ENCODE assay signal across 23 mouse cellular contexts in genomic region chr11:108508190-108508589, GRCm38 (mm10).
DNase-seq lines count a peak whose midpoint lies in the region; ATAC-seq and TF ChIP-seq lines count a peak whose summit lies in the region.
"Had no signal": no experiment of that assay in that cellular context is flagged by ENCODE, and none has a peak within 500 bp of the region (broad histone marks: within the 10 kb centered on the region; RNA-seq: fewer than 3 reads in every experiment).

No protein-coding gene starts in this region.

- peak; percentile 86 for TF ChIP-seq EP300 in CH12.LX (IDR thresholded peaks at IDR 0.05; ENCODE audit: low read length)

- TF ChIP-seq CTCF in CH12.LX (conservative IDR thresholded peaks at IDR 0.05 in 1 of 2, IDR thresholded peaks at IDR 0.05 in 1 of 2; ENCODE audit: low read depth in 2 of 2, low read length in 2 of 2): no peak

- no peaks in the 10 kb centered on the region for H3K9me3 ChIP-seq in CH12.LX (replicated peaks; ENCODE audit: low read length)
- H3K9me3 ChIP-seq in liver, embryonic 11.5 days (ENCODE audit: control insufficient read depth, low read length): no peaks in the 10 kb centered on the region

- no peak overlapping the region for H3K4me2 ChIP-seq in CH12.LX (ENCODE audit: insufficient read depth, low read depth, poor library complexity, severe bottlenecking)
- no peak overlapping the region for H3K4me2 ChIP-seq in liver, embryonic 11.5 days

- dilution Hi-C loops in CH12.LX (cut with MboI; ENCODE audit: extremely low pct_ligation_motif_present, extremely low pct_unique_long_range_greater_than_20kb, low sequenced_read_pairs): no loop called here

- peaks cover 0 to 6% of the 10 kb centered on the region in 2 experiments; a peak in 3 of 4 replicates for H3K4me1 ChIP-seq in CH12.LX (ENCODE audit: control insufficient read depth in 1 of 2, insufficient read depth in 2 of 2)
- H3K4me1 ChIP-seq in liver, embryonic 11.5 days (replicated peaks; ENCODE audit: control insufficient read depth, insufficient read depth, low read length): no peaks in the 10 kb centered on the region

- no peaks in the 10 kb centered on the region for H3K27me3 ChIP-seq in CH12.LX (replicated peaks)
- H3K27me3 ChIP-seq in liver, embryonic 11.5 days (replicated peaks; ENCODE audit: control insufficient read depth, insufficient read depth, low read length): no peaks in the 10 kb centered on the region
- H3K27me3 ChIP-seq: Patski had no signal

- no peak overlapping the region for H3K9ac ChIP-seq in CH12.LX (ENCODE audit: insufficient read depth, low read depth)
- no peak overlapping the region for H3K9ac ChIP-seq in liver, embryonic 11.5 days (ENCODE audit: low read depth, low read length)

- ATAC-seq in CD4-positive, CD25-positive, alpha-beta regulatory T cell, adult 4 months: no peak
- ATAC-seq in liver, embryonic 11.5 days (replicated peaks; ENCODE audit: low FRiP score): no peak
- ATAC-seq: activated CD4-positive, CD25-positive, alpha-beta regulatory T cell, adult 4 months; Patski had no signal

- in situ Hi-C loops in CH12.LX (cut with MboI; ENCODE audit: low pct_ligation_motif_present, low pct_unique_long_range_greater_than_20kb, low sequenced_read_pairs): no loop called here

- TF ChIP-seq RAD21 in CH12.LX (IDR thresholded peaks at IDR 0.05; ENCODE audit: low read depth, low read length): no peak

- H3K79me2 ChIP-seq in CH12.LX (replicated peaks; ENCODE audit: control insufficient read depth, extremely low read depth, insufficient read depth, poor library complexity, severe bottlenecking): no peaks in the 10 kb centered on the region

- 90% methylated on average over 5 of the region's 5 CpGs for WGBS in liver, embryonic 11.5 days

- no peaks in the 10 kb centered on the region for H3K36me3 ChIP-seq in CH12.LX (replicated peaks in 1 of 2; ENCODE audit: control insufficient read depth in 1 of 2, insufficient read depth in 1 of 2, low read length in 1 of 2)
- H3K36me3 ChIP-seq in liver, embryonic 11.5 days (ENCODE audit: control insufficient read depth, insufficient read depth, low read length): no peaks in the 10 kb centered on the region; the same call in 1 of the 2 replicates
- H3K36me3 ChIP-seq: G1E had no signal

- no peak overlapping the region for H3K27ac ChIP-seq in CH12.LX (ENCODE audit: insufficient read depth, low read depth)
- H3K27ac ChIP-seq in liver, embryonic 11.5 days (ENCODE audit: low read depth, low read length): no peak overlapping the region

- DNase-seq in CD4-positive, CD25-positive, alpha-beta regulatory T cell, adult 2 months (ENCODE audit: low read depth, low spot score): peak; percentile 13
- peak; percentile 34 for DNase-seq in heart, adult 11 months
- DNase-seq in heart, postnatal 4 days: no peak
- peak; percentile 69 for DNase-seq in CH12.LX (ENCODE audit: extremely low read depth)
- peak; percentile 21 for DNase-seq in induced T-regulatory cell, adult 2 months (ENCODE audit: low read depth)
- no peak for DNase-seq in liver, embryonic 11.5 days (ENCODE audit: low spot score)
- DNase-seq in kidney, postnatal 14 days: no peak
- DNase-seq: adrenal gland, adult 2 months; adrenal gland, adult 8-10 months; adrenal gland, postnatal 10 days; adrenal gland, postnatal 14 days; adrenal gland, postnatal 25 days; adrenal gland, postnatal 36 days; B cell, adult 2 months; cerebellum, adult 11 months; cerebellum, adult 11-12 months; cerebellum, adult 18-20 months; cerebellum, adult 2 months; cerebellum, adult 8-10 months had no signal

- TF ChIP-seq POLR2A in CH12.LX (IDR thresholded peaks at IDR 0.05; ENCODE audit: low read depth, low read length): no peak

- H3K4me3 ChIP-seq in CH12.LX (replicated peaks in 1 of 3; ENCODE audit: low read depth in 2 of 3, low read length in 2 of 3, poor library complexity in 1 of 3): no peak overlapping the region
- no peak overlapping the region for H3K4me3 ChIP-seq in liver, embryonic 11.5 days (ENCODE audit: low read depth, low read length)

TF ChIP-seq in CH12.LX, 34 proteins besides CTCF, POLR2A, EP300 and RAD21:
- TF ChIP-seq JUN (IDR thresholded peaks at IDR 0.05; ENCODE audit: insufficient read depth, low read depth, low read length): peak; percentile 94
- no peak for TF ChIP-seq CHD2 (IDR thresholded peaks at IDR 0.05; ENCODE audit: low read length)
- TF ChIP-seq JUND (conservative IDR thresholded peaks at IDR 0.05; ENCODE audit: low read depth, low read length): peak; percentile 85
- peak; percentile 29; the same call in 1 of the 2 replicates for TF ChIP-seq ELF1 (IDR thresholded peaks at IDR 0.05; ENCODE audit: low read depth, low read length)
- TF ChIP-seq IRF4 (IDR thresholded peaks at IDR 0.05; ENCODE audit: low read depth, low read length): peak; percentile 81
- no peak for TF ChIP-seq MYC (IDR thresholded peaks at IDR 0.05; ENCODE audit: low read depth, low read length)
- TF ChIP-seq PAX5 (IDR thresholded peaks at IDR 0.05; ENCODE audit: low read length): no peak
- no peak for TF ChIP-seq MAX (IDR thresholded peaks at IDR 0.05; ENCODE audit: low read length)
- peak; percentile 38; the same call in 1 of the 2 replicates for TF ChIP-seq MEF2A (IDR thresholded peaks at IDR 0.05; ENCODE audit: borderline replicate concordance, low read depth, low read length)
- peak; percentile 61 for TF ChIP-seq ETS1 (conservative IDR thresholded peaks at IDR 0.05; ENCODE audit: low read depth, low read length)
- no peak for TF ChIP-seq TBP (conservative IDR thresholded peaks at IDR 0.05; ENCODE audit: low read depth, low read length)
- peak; percentile 48; the same call in 1 of the 2 replicates for TF ChIP-seq BHLHE40 (IDR thresholded peaks at IDR 0.05; ENCODE audit: low read depth, low read length)
- TF ChIP-seq USF2 (conservative IDR thresholded peaks at IDR 0.05; ENCODE audit: low read depth, low read length): no peak
- no peak for TF ChIP-seq CHD1 (IDR thresholded peaks at IDR 0.05; ENCODE audit: low read depth, low read length)
- no peak for TF ChIP-seq USF1 (IDR thresholded peaks at IDR 0.05; ENCODE audit: low read depth, low read length)
- TF ChIP-seq MAFK (IDR thresholded peaks at IDR 0.05; ENCODE audit: insufficient replicate concordance, low read length): no peak
- no peak for TF ChIP-seq MAZ (IDR thresholded peaks at IDR 0.05; ENCODE audit: low read depth, low read length)
- TF ChIP-seq ZKSCAN1 (IDR thresholded peaks at IDR 0.05; ENCODE audit: borderline replicate concordance, low read depth, low read length): no peak

Comparison
In these comparisons a context has a peak if more than half of its experiments do, and no peak if none do; other contexts are left out.
1. DNase-seq: peak in CD4-positive, CD25-positive, alpha-beta regulatory T cell, adult 2 months (single experiment), heart, adult 11 months (single experiment), CH12.LX (single experiment) and induced T-regulatory cell, adult 2 months (single experiment); none in heart, postnatal 4 days (single experiment), liver, embryonic 11.5 days (single experiment) and kidney, postnatal 14 days (single experiment).